Mouse (Mus musculus): ENCODE results near the gene Anp32b. TPM values are rescaled to one million over a fixed set of nuclear protein-coding genes. Genes with fewer than 3 reads are reported as not detected.

Gene Anp32b
- polyA plus RNA-seq, 1 experiment from 2014 or later, result 97.1 TPM

- WGBS, result 63% methylated on average over 1 of the region's 1 CpGs
- Histone ChIP-seq H3K27ac (replicated peaks) (no peak overlapping the region), H3K9ac (ENCODE audit: low read length) (no peak overlapping the region), H3K4me3 (ENCODE audit: low read depth, low read length) (no peak overlapping the region), H3K4me1 (replicated peaks; ENCODE audit: control insufficient read depth, insufficient read depth) (no peaks in the 10 kb centered on the region), H3K27me3 (ENCODE audit: control insufficient read depth, insufficient read depth, low read length) (no peaks in the 10 kb centered on the region), H3K9me3 (ENCODE audit: control insufficient read depth, low read length) (no peaks in the 10 kb centered on the region), H3K4me2 (replicated peaks; ENCODE audit: low read depth) (no peak overlapping the region), H3K36me3 (ENCODE audit: control insufficient read depth, insufficient read depth, low read length) (no peaks in the 10 kb centered on the region)
- ATAC-seq (ENCODE audit: low FRiP score, low TSS enrichment) (no peak), DNase-seq (ENCODE audit: low spot score) (no peak)
- TF ChIP-seq EP300 (optimal IDR thresholded peaks at IDR 0.05), result no peak
- TF ChIP-seq CTCF (IDR thresholded peaks at IDR 0.05; ENCODE audit: low read depth), result no peak
These were observed 38.6 kb upstream of the Anp32b start for GRCm38 (mm10) chr4:46412113-46412512.

DNA sequence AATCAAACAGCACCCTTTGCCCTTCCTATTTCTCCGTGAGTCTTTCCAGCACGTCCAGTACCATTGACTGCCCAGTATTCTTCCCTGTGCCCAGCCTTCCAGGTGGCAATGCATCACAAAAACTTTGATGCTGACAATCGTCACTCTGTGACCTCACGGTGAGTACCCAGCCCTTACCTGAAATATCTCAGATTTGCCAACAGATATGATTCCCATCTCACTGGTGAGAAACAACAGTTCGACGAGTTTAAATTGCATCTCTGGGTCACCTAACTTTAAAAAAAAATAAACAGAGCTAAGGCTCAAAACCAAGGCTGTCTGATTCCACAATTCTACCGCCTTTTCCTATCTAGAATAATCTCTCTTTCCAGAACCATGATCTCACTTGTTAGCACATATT, 37.3 kb upstream of the Anp32b start, which contains the start of gene Hemgn:
TSS of gene Hemgn (minus strand) at position 101 of the 400 bp plus-strand sequence.
- H3K27ac ChIP-seq (replicated peaks), result no peak within 1 kb of the TSS
- H3K36me3 ChIP-seq (ENCODE audit: control insufficient read depth, insufficient read depth, low read length), result no peaks in the 10 kb centered on the region
- no peak within 1 kb of the TSS for H3K4me2 ChIP-seq (replicated peaks; ENCODE audit: low read depth)
- no peak within 1 kb of the TSS for H3K9ac ChIP-seq (ENCODE audit: low read length)
- no peaks in the 10 kb centered on the region for H3K9me3 ChIP-seq (ENCODE audit: control insufficient read depth, low read length)
- no peak for DNase-seq (ENCODE audit: low spot score)
- H3K4me1 ChIP-seq (replicated peaks; ENCODE audit: control insufficient read depth, insufficient read depth), result no peaks in the 10 kb centered on the region
- H3K4me3 ChIP-seq (ENCODE audit: low read depth, low read length), result no peak within 1 kb of the TSS
- 75% methylated on average over 7 of the region's 7 CpGs for WGBS
- TF ChIP-seq CTCF (IDR thresholded peaks at IDR 0.05; ENCODE audit: low read depth), result no peak
- TF ChIP-seq EP300 (optimal IDR thresholded peaks at IDR 0.05), result no peak
- no peak for ATAC-seq (ENCODE audit: low FRiP score, low TSS enrichment)
- no peaks in the 10 kb centered on the region for H3K27me3 ChIP-seq (ENCODE audit: control insufficient read depth, insufficient read depth, low read length)

GRCm38 (mm10) chr4:46417491-46417890, 33.2 kb upstream of the Anp32b start:
- Histone ChIP-seq H3K4me3 (ENCODE audit: low read depth, low read length) (no peak overlapping the region), H3K27me3 (ENCODE audit: control insufficient read depth, insufficient read depth, low read length) (no peaks in the 10 kb centered on the region), H3K9me3 (ENCODE audit: control insufficient read depth, low read length) (no peaks in the 10 kb centered on the region), H3K4me1 (replicated peaks; ENCODE audit: control insufficient read depth, insufficient read depth) (no peaks in the 10 kb centered on the region), H3K9ac (ENCODE audit: low read length) (no peak overlapping the region), H3K27ac (replicated peaks) (no peak overlapping the region), H3K36me3 (ENCODE audit: control insufficient read depth, insufficient read depth, low read length) (no peaks in the 10 kb centered on the region), H3K4me2 (replicated peaks; ENCODE audit: low read depth) (no peak overlapping the region)
- ATAC-seq (ENCODE audit: low FRiP score, low TSS enrichment) (no peak), DNase-seq (ENCODE audit: low spot score) (no peak)
- TF ChIP-seq EP300 (optimal IDR thresholded peaks at IDR 0.05) (no peak), CTCF (IDR thresholded peaks at IDR 0.05; ENCODE audit: low read depth) (peak; percentile 54)
- 58% methylated on average over 3 of the region's 3 CpGs for WGBS

GRCm38 (mm10) chr4:46418851-46419250, 31.9 kb upstream of the Anp32b start:
- Histone ChIP-seq H3K4me2 (replicated peaks; ENCODE audit: low read depth) (no peak overlapping the region), H3K4me3 (ENCODE audit: low read depth, low read length) (no peak overlapping the region), H3K4me1 (replicated peaks; ENCODE audit: control insufficient read depth, insufficient read depth) (no peaks in the 10 kb centered on the region), H3K27me3 (ENCODE audit: control insufficient read depth, insufficient read depth, low read length) (no peaks in the 10 kb centered on the region), H3K9ac (ENCODE audit: low read length) (no peak overlapping the region), H3K36me3 (ENCODE audit: control insufficient read depth, insufficient read depth, low read length) (no peaks in the 10 kb centered on the region), H3K9me3 (ENCODE audit: control insufficient read depth, low read length) (no peaks in the 10 kb centered on the region), H3K27ac (replicated peaks) (no peak overlapping the region)
- DNase-seq (ENCODE audit: low spot score), result no peak
- ATAC-seq (ENCODE audit: low FRiP score, low TSS enrichment), result no peak
- TF ChIP-seq EP300 (optimal IDR thresholded peaks at IDR 0.05), result no peak
- TF ChIP-seq CTCF (IDR thresholded peaks at IDR 0.05; ENCODE audit: low read depth), result no peak
- WGBS, result 66% methylated on average over 9 of the region's 9 CpGs

DNA sequence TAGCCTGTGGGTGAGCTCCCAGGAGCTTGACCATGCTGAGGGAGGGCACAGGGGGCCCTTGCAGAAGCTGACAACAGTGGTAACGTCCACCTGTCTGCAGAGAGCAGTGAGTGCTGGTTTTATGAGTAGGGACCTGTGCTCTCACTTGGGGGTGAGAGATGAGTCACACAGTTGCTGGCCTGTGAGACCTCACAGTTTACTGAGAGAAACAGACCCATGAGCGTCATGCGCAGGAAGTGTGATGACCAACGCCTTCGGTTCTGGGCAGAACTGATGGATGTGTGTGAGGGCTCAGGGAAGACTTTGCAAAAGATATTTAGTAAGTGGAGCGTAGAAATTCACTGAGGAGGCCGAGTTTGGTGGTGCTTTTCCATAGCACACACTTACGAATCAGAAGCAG, 28.1 kb upstream of the Anp32b start:
- H3K9me3 ChIP-seq (ENCODE audit: control insufficient read depth, low read length), result no peaks in the 10 kb centered on the region
- H3K27ac ChIP-seq (replicated peaks), result no peak overlapping the region
- WGBS, result 67% methylated on average over 8 of the region's 8 CpGs
- no peak overlapping the region for H3K9ac ChIP-seq (ENCODE audit: low read length)
- TF ChIP-seq EP300 (optimal IDR thresholded peaks at IDR 0.05), result no peak
- TF ChIP-seq CTCF (IDR thresholded peaks at IDR 0.05; ENCODE audit: low read depth), result no peak
- no peaks in the 10 kb centered on the region for H3K36me3 ChIP-seq (ENCODE audit: control insufficient read depth, insufficient read depth, low read length)
- H3K27me3 ChIP-seq (ENCODE audit: control insufficient read depth, insufficient read depth, low read length), result no peaks in the 10 kb centered on the region
- H3K4me2 ChIP-seq (replicated peaks; ENCODE audit: low read depth), result no peak overlapping the region
- DNase-seq (ENCODE audit: low spot score), result no peak
- no peak for ATAC-seq (ENCODE audit: low FRiP score, low TSS enrichment)
- H3K4me3 ChIP-seq (ENCODE audit: low read depth, low read length), result no peak overlapping the region
- H3K4me1 ChIP-seq (replicated peaks; ENCODE audit: control insufficient read depth, insufficient read depth), result no peaks in the 10 kb centered on the region

- Histone ChIP-seq H3K4me3 (ENCODE audit: low read depth, low read length) (no peak overlapping the region), H3K9ac (ENCODE audit: low read length) (no peak overlapping the region), H3K9me3 (ENCODE audit: control insufficient read depth, low read length) (no peaks in the 10 kb centered on the region), H3K27me3 (ENCODE audit: control insufficient read depth, insufficient read depth, low read length) (no peaks in the 10 kb centered on the region), H3K27ac (replicated peaks) (no peak overlapping the region), H3K4me1 (replicated peaks; ENCODE audit: control insufficient read depth, insufficient read depth) (no peaks in the 10 kb centered on the region), H3K4me2 (replicated peaks; ENCODE audit: low read depth) (no peak overlapping the region), H3K36me3 (ENCODE audit: control insufficient read depth, insufficient read depth, low read length) (no peaks in the 10 kb centered on the region)
- TF ChIP-seq CTCF (IDR thresholded peaks at IDR 0.05; ENCODE audit: low read depth), result no peak
- TF ChIP-seq EP300 (optimal IDR thresholded peaks at IDR 0.05), result no peak
- ATAC-seq (ENCODE audit: low FRiP score, low TSS enrichment) (no peak), DNase-seq (ENCODE audit: low spot score) (no peak)
- WGBS, result 59% methylated on average over 10 of the region's 10 CpGs
These were observed 21.7 kb upstream of the Anp32b start for GRCm38 (mm10) chr4:46428903-46429499.

Data from stomach, postnatal 0 days (tissue).